Mouse (Mus musculus) CH12.LX (cell line): Measurements from ENCODE around the gene Gstm6. TPM values are rescaled to one million over a fixed set of nuclear protein-coding genes. Genes with fewer than 3 reads are reported as not detected.
"Not testable (repeated sequence)": the region's sequence is repeated elsewhere in the genome, so short reads cannot be mapped to it uniquely, and the experiment has no call there.

Experiments used
- DNase-seq: peaks from one replicate; pipeline ENCODE4 v3.0.0-alpha.2; 2013; ENCODE audit errors: extremely low read depth
- H3K27ac ChIP-seq: 2 replicates; pipeline ENCODE4 v1.5.1; 2012; ENCODE audit warnings: low read depth, mild to moderate bottlenecking, control low read depth, moderate library complexity; ENCODE audit not compliant: insufficient read depth
- H3K27me3 ChIP-seq: replicated peaks from 2 replicates; pipeline ENCODE3; 2012; ENCODE audit warnings: inconsistent platforms
- H3K36me3 ChIP-seq, 2 experiments: replicated peaks in 1 of 2; 2 replicates each; pipeline versions ENCODE3 to v1.6.1; 2012; ENCODE audit warnings: inconsistent platforms in 1 of 2, low read length in 1 of 2, mild to moderate bottlenecking in 1 of 2, mixed read lengths in 1 of 2, moderate library complexity in 1 of 2; ENCODE audit not compliant: control insufficient read depth in 1 of 2, insufficient read depth in 1 of 2
- H3K4me1 ChIP-seq, 2 experiments: 2 replicates each; pipeline ENCODE4 v1.6.1; 2012; ENCODE audit warnings: inconsistent platforms in 1 of 2, moderate library complexity in 1 of 2; ENCODE audit not compliant: insufficient read depth in 2 of 2, control insufficient read depth in 1 of 2
- H3K4me2 ChIP-seq: 2 replicates; pipeline ENCODE4 v1.6.1; 2012; ENCODE audit warnings: low read depth, mild to moderate bottlenecking, control low read depth; ENCODE audit not compliant: poor library complexity, insufficient read depth, severe bottlenecking
- H3K4me3 ChIP-seq, 3 experiments: fragments of 150-350 bp in 1 of 3; sonication (generic) in 1 of 3; replicated peaks in 1 of 3; 2 replicates each; pipeline versions ENCODE3 to v1.5.1; 2011 to 2012; ENCODE audit warnings: low read depth in 2 of 3, low read length in 2 of 3, mild to moderate bottlenecking in 2 of 3, moderate library complexity in 2 of 3, control low read depth in 1 of 3, improper control_type of control experiment in 1 of 3, inconsistent platforms in 1 of 3, mixed read lengths in 1 of 3; ENCODE audit not compliant: poor library complexity in 1 of 3
- H3K79me2 ChIP-seq: replicated peaks from 2 replicates; pipeline ENCODE4 v1.6.1; 2012; ENCODE audit warnings: mild to moderate bottlenecking, moderate library complexity; ENCODE audit not compliant: control insufficient read depth, poor library complexity, insufficient read depth, severe bottlenecking; ENCODE audit errors: extremely low read depth
- H3K9ac ChIP-seq: 2 replicates; pipeline ENCODE4 v1.6.1; 2012; ENCODE audit warnings: low read depth, mild to moderate bottlenecking, control low read depth, moderate library complexity; ENCODE audit not compliant: insufficient read depth
- H3K9me3 ChIP-seq: replicated peaks from 2 replicates; pipeline ENCODE3; 2012; ENCODE audit warnings: low read length, inconsistent platforms, mixed read lengths
- CTCF ChIP-seq, 2 experiments: IDR thresholded peaks in 1 of 2; conservative IDR thresholded peaks in 1 of 2; 2 replicates each; pipeline ENCODE4 v1.5.1; 2011 to 2012; ENCODE audit warnings: low read depth in 2 of 2, low read length in 2 of 2, improper control_type of control experiment in 1 of 2, inconsistent platforms in 1 of 2, mild to moderate bottlenecking in 1 of 2, moderate library complexity in 1 of 2
- ELF1 ChIP-seq: IDR thresholded peaks from 2 replicates; pipeline ENCODE4 v1.6.1; 2014; ENCODE audit warnings: low read depth, mild to moderate bottlenecking, inconsistent platforms, low read length, improper control_type of control experiment
- JUN ChIP-seq: IDR thresholded peaks from 2 replicates; pipeline ENCODE4 v1.6.1; 2011; ENCODE audit warnings: low read depth, mild to moderate bottlenecking, low read length, improper control_type of control experiment, moderate library complexity; ENCODE audit not compliant: insufficient read depth
- MEF2A ChIP-seq: IDR thresholded peaks from 2 replicates; pipeline ENCODE4 v1.6.1; 2014; ENCODE audit warnings: low read depth, mild to moderate bottlenecking, inconsistent platforms, low read length, improper control_type of control experiment, borderline replicate concordance
- NRF1 ChIP-seq: IDR thresholded peaks from 2 replicates; pipeline ENCODE4 v1.6.1; 2014; ENCODE audit warnings: low read depth, mild to moderate bottlenecking, inconsistent platforms, low read length, improper control_type of control experiment, moderate library complexity
- SIN3A ChIP-seq: IDR thresholded peaks from 2 replicates; pipeline ENCODE4 v1.6.1; 2012; ENCODE audit warnings: low read length, improper control_type of control experiment, inconsistent platforms
- SMC3 ChIP-seq: IDR thresholded peaks from 2 replicates; pipeline ENCODE4 v1.6.1; 2011; ENCODE audit warnings: low read depth, low read length, improper control_type of control experiment
- UBTF ChIP-seq: IDR thresholded peaks from 2 replicates; pipeline ENCODE4 v1.6.1; 2012; ENCODE audit warnings: low read depth, mild to moderate bottlenecking, inconsistent platforms, low read length, improper control_type of control experiment, moderate library complexity
- USF1 ChIP-seq: IDR thresholded peaks from 2 replicates; pipeline ENCODE4 v1.6.1; 2014; ENCODE audit warnings: low read depth, mild to moderate bottlenecking, inconsistent platforms, low read length, improper control_type of control experiment
- USF2 ChIP-seq: conservative IDR thresholded peaks from 2 replicates; pipeline ENCODE4 v1.6.1; 2011; ENCODE audit warnings: low read depth, low read length, improper control_type of control experiment
- ZKSCAN1 ChIP-seq: IDR thresholded peaks from 2 replicates; pipeline ENCODE4 v1.6.1; 2012; ENCODE audit warnings: low read depth, inconsistent platforms, low read length, improper control_type of control experiment, borderline replicate concordance
- ZMIZ1 ChIP-seq: IDR thresholded peaks from 2 replicates; pipeline ENCODE4 v1.6.1; 2012; ENCODE audit warnings: low read depth, mild to moderate bottlenecking, inconsistent platforms, low read length, improper control_type of control experiment
- dilution Hi-C: fragments of 300-500 bp; cut with MboI; formaldehyde crosslinking; loops from 2 replicates; pipeline ENCODE4 v1.14.3; 2020; ENCODE audit warnings: low sequenced_read_pairs; ENCODE audit not compliant: extremely low pct_unique_long_range_greater_than_20kb, extremely low pct_ligation_motif_present
- in situ Hi-C: fragments of 300-500 bp; cut with MboI; formaldehyde crosslinking; loops from 3 replicates; pipeline ENCODE4 v1.14.3; 2019; ENCODE audit warnings: low sequenced_read_pairs, low pct_ligation_motif_present, low pct_unique_long_range_greater_than_20kb, mixed read lengths
- polyA plus RNA-seq: library from polyadenylated mRNA; unstranded; fragments of >175 nt; gene quantifications from 2 replicates; pipeline ENCODE4 v1.2.1, GENCODE M21; 2012; ENCODE audit warnings: low read depth; ENCODE audit not compliant: insufficient read length
- total RNA-seq, 2 experiments: library from RNA; depleted of rRNA; stranded (reverse); fragments of 300-350 nt in 1 of 2; fragments of >200 nt in 1 of 2; gene quantifications; 2 replicates each; pipeline ENCODE4 v1.2.3; 2012 to 2014

Gstm6 gene
- total and polyA plus RNA-seq, 3 experiments, result 0.17 to 0.44 (median 0.35) TPM

DNA sequence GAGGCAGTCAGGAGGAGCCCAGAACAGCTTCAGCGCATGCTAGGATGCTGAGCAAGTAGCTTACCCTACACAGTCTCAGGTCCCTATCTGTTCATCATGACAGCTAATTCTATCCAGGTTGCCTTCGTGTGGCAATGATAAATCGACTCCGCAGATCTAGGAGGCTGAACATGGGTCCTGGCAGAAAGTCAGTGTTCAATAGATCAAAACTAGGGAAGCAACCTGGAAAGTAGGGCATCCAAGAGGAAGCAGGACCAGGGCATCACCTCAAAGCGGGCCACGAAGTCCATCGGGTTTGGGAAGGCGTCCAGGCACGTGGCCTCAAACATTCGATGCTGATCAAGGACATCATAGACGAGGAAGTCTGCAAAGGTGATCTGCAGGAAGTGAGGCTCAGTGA lies 7.0 kb upstream of the Gstm6 start:
- no peak for DNase-seq
- Histone ChIP-seq H3K36me3 (no peaks in the 10 kb centered on the region), H3K4me1 (peaks cover 4 to 19% of the 10 kb centered on the region in 2 experiments), H3K27me3 (no peaks in the 10 kb centered on the region), H3K4me2 (no peak overlapping the region), H3K9ac (no peak overlapping the region), H3K27ac (no peak overlapping the region), H3K4me3 (no peak overlapping the region), H3K79me2 (no peaks in the 10 kb centered on the region), H3K9me3 (no peaks in the 10 kb centered on the region)
- in situ Hi-C loops, result no loop called here
- TF ChIP-seq USF1 (no peak), ZMIZ1 (no peak), ZKSCAN1 (no peak), ELF1 (no peak), MEF2A (no peak), USF2 (no peak), UBTF (no peak)
- dilution Hi-C loops, result no loop called here

- in situ Hi-C loops, H3K4me3 ChIP-seq, H3K9ac ChIP-seq, H3K27me3 ChIP-seq, H3K79me2 ChIP-seq, H3K9me3 ChIP-seq, H3K36me3 ChIP-seq, H3K27ac ChIP-seq, H3K4me2 ChIP-seq, dilution Hi-C loops, DNase-seq: not testable (repeated sequence)
- peaks cover 4 to 19% of the 10 kb centered on the region in 2 experiments for H3K4me1 ChIP-seq
Observed at GRCm38 (mm10) chr3:107949461-107949860, 5.9 kb upstream of the Gstm6 start.

DNA sequence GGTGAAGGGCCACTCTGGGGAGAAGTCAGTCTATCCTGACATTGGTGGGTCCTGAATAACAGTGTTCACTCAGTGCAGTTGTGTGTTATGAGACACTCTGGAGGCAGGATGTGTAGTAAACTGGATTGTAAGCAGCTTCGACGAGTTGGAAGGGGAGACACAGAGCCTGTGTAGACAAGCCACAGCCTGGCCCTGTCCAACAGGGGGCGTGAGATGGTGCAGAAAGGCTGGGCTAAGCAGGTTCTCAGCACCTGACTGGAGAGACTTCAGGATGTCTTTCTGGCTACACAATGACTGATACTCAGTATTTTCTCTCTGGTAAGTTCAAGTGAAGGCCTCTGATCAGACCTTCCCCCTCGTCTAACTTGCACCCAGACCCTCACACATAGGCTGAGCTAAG lies 2.2 kb upstream of the Gstm6 start:
- dilution Hi-C loops, result no loop called here
- Histone ChIP-seq H3K4me3 (no peak overlapping the region), H3K36me3 (no peaks in the 10 kb centered on the region), H3K4me2 (no peak overlapping the region), H3K4me1 (peaks cover 4 to 9% of the 10 kb centered on the region in 2 experiments; a peak in 3 of 4 replicates), H3K79me2 (no peaks in the 10 kb centered on the region), H3K27me3 (peaks cover 2% of the 10 kb centered on the region), H3K9ac (no peak overlapping the region)
- in situ Hi-C loops, result no loop called here
- DNase-seq, result no peak
- TF ChIP-seq JUN, result no peak
- TF ChIP-seq NRF1, result no peak
- TF ChIP-seq SMC3, result peak; percentile 45
- peak in 1 of 2 experiments; percentile 47; a peak in 2 of 4 replicates for TF ChIP-seq CTCF (conservative IDR thresholded peaks at IDR 0.05 in 1 of 2, IDR thresholded peaks at IDR 0.05 in 1 of 2; ENCODE audit: low read depth in 2 of 2, low read length in 2 of 2)
- no peak for TF ChIP-seq USF1
- TF ChIP-seq SIN3A, result no peak
- TF ChIP-seq, all 38 proteins: peak for 2
- peaks cover 3% of the 10 kb centered on the region for H3K9me3 ChIP-seq
- no peak overlapping the region for H3K27ac ChIP-seq
